Mouse (Mus musculus) megakaryocyte, embryonic 14.5 days (primary cell): Measurements from ENCODE around the gene Ndufa7. TPM values are rescaled to one million over a fixed set of nuclear protein-coding genes. Genes with fewer than 3 reads are reported as not detected.
A peak's percentile ranks its signal among the peaks of the same experiment; 100 is the strongest.
"Not testable (repeated sequence)": the region's sequence is repeated elsewhere in the genome, so short reads cannot be mapped to it uniquely, and the experiment has no call there.

Source experiments
- H3K27me3 ChIP-seq: replicated peaks from 2 replicates; pipeline ENCODE3; 2012; ENCODE audit warnings: inconsistent platforms
- H3K36me3 ChIP-seq: replicated peaks from 2 replicates; pipeline ENCODE3; 2012; ENCODE audit warnings: low read length, inconsistent platforms, mixed read lengths
- H3K4me1 ChIP-seq: 2 replicates; pipeline ENCODE4 v1.6.1; 2012; ENCODE audit warnings: inconsistent platforms
- H3K4me3 ChIP-seq: replicated peaks from 2 replicates; pipeline ENCODE3; 2012; ENCODE audit warnings: moderate library complexity, mild to moderate bottlenecking, inconsistent platforms
- H3K9me3 ChIP-seq: 2 replicates; pipeline ENCODE4 v1.6.1; 2012; ENCODE audit warnings: inconsistent platforms
- FLI1 ChIP-seq: IDR thresholded peaks from 2 replicates; pipeline ENCODE4 v1.6.1; 2012; ENCODE audit warnings: low read length, inconsistent platforms, mixed read lengths
- GATA1 ChIP-seq: IDR thresholded peaks from 3 replicates; pipeline ENCODE4 v1.6.1; 2012; ENCODE audit warnings: mixed read lengths, low read length, inconsistent platforms, borderline replicate concordance
- polyA plus RNA-seq: library from polyadenylated mRNA; stranded (reverse); fragments of >175 nt; gene quantifications from 2 replicates; pipeline ENCODE4 v1.2.3, GENCODE M21; 2012; ENCODE audit warnings: low replicate concordance; ENCODE audit not compliant: insufficient read depth

The Ndufa7 gene
- polyA plus RNA-seq, 1 experiment = 1,277 TPM

DNA sequence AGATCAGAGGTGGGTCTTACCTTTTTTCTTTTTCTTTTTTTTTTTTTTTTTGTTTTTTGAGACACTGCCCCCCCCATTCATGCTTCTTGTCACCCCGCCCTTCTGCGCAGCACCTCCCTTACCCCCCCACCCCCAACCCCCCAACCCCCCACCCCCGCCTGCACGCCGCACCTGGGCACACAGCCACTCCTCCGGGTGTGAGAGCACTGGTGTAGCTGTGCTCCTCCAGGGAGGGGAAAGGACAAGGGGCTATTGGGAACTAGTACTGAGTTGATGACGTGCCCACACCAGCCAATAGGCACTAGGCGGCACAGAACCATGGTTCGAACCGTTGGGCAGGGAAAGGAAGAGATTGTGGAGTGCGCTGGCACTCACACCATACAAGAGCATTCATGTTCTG lies 50.0 kb downstream of the Ndufa7 start:
- TF ChIP-seq GATA1 (no peak), FLI1 (no peak)
- peaks cover 20% of the 10 kb centered on the region for H3K36me3 ChIP-seq
- peaks cover 3% of the 10 kb centered on the region; the same call in 1 of the 2 replicates for H3K4me1 ChIP-seq
- H3K27me3 ChIP-seq = no peaks in the 10 kb centered on the region
- H3K9me3 ChIP-seq = no peaks in the 10 kb centered on the region
- peak overlapping the region; percentile 78 for H3K4me3 ChIP-seq

DNA sequence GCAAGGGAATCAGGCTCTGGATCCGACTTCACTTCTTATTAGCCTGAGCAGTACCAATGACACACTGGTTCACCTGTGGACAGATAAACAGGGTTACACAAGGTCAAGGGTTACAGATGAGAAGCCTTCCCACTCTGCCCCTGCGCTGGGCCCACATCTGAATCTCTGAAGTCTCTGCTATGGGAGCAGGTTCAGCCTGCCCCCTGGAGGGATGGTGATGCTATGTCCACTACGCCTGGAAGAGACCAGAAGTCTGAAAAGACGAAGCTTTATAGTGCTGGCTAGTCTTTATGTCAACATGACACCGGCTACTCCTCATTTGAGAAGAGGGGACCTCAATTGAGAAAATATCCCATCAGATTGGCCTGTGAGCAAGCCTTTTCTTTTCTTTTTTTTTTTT lies 51.4 kb downstream of the Ndufa7 start:
- H3K4me1 ChIP-seq, H3K9me3 ChIP-seq, H3K4me3 ChIP-seq, H3K27me3 ChIP-seq: not testable (repeated sequence)
- peaks cover 25% of the 10 kb centered on the region for H3K36me3 ChIP-seq

DNA sequence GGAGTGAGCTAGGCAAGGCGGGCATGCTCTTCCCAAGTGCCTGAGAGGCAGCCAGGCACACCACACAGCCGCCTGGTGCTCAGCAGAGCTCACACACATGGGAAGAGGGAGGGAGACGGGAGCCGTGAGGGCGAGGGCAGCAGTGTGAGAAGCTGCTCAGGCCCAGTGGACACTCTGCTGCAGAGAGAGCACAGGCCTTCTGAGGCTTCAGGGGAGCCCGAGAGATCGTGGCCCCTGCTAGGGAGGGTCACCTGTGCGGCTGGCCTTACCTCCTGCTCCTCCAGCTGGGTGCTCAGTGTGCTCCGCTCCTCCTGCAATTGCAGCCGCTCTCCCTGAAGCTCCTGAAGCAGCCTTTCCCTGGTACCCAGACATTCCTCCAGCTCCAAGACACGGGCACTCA lies 59.9 kb downstream of the Ndufa7 start:
- H3K36me3 ChIP-seq = peaks cover 35% of the 10 kb centered on the region

DNA sequence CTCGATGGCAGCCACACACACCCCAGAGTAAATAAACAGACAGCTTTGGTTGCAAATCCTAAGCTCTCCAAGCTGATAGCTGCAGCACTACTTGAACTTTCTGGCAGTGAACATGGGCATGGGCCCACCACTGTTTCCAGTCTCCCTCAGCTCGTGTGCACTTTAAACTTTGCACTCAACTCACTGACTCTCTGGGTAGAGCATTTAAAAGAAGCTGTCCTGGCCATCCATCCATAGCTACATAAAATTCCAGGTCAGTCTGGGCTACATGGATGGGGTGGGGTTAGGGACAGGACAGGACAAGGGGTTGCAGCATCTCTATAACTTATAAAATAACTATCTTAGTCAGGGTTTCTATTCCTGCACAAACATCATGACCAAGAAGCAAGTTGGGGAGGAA lies 63.4 kb downstream of the Ndufa7 start:
- H3K9me3 ChIP-seq, H3K4me3 ChIP-seq, H3K27me3 ChIP-seq: not testable (repeated sequence)
- Histone ChIP-seq H3K4me1 (peaks cover 18% of the 10 kb centered on the region), H3K36me3 (peaks cover 16% of the 10 kb centered on the region)

More for the DNA sequence above, 59.9 kb downstream of the Ndufa7 start:
- not testable (repeated sequence) for H3K27me3 ChIP-seq, H3K4me3 ChIP-seq, H3K9me3 ChIP-seq
- peaks cover 18% of the 10 kb centered on the region for H3K4me1 ChIP-seq

Other genes starting within 250 kb of the Ndufa7 start
- 135 and 166 TPM in 2 replicates for gene Zfp414, start 195.5 kb upstream of the Ndufa7 start, polyA plus RNA-seq
- gene Pram1, start 186.5 kb upstream of the Ndufa7 start, polyA plus RNA-seq = 1.9 and 3.6 TPM in 2 replicates
- 70.4 and 414 TPM in 2 replicates for gene Hnrnpm, start 137.7 kb upstream of the Ndufa7 start, polyA plus RNA-seq
- 77.9 and 126 TPM in 2 replicates for gene March2, start 105.9 kb upstream of the Ndufa7 start, polyA plus RNA-seq
- 140 and 309 TPM in 2 replicates for gene Rab11b, start 64.0 kb upstream of the Ndufa7 start, polyA plus RNA-seq
- 0.59 and 1.5 TPM in 2 replicates for gene Angptl4, start 42.7 kb upstream of the Ndufa7 start, polyA plus RNA-seq
- gene Kank3, start 14.1 kb upstream of the Ndufa7 start, polyA plus RNA-seq = 3.8 and 3.9 TPM in 2 replicates
- gene Rps28, start within 50 bp of the Ndufa7 start, polyA plus RNA-seq = 840 and 6,431 TPM in 2 replicates
- gene Cd320, start 18.5 kb downstream of the Ndufa7 start, polyA plus RNA-seq = 16.0 and 94.0 TPM in 2 replicates
- gene Gm7029, start 49.3 kb downstream of the Ndufa7 start, polyA plus RNA-seq = not detected in 2 replicates
- 9.8 and 31.7 TPM in 2 replicates for gene Kifc1, start 66.1 kb downstream of the Ndufa7 start, polyA plus RNA-seq
- not detected in 2 replicates for gene Platr17, start 80.6 kb downstream of the Ndufa7 start, polyA plus RNA-seq
- gene Daxx, start 84.8 kb downstream of the Ndufa7 start, polyA plus RNA-seq = 11.0 and 20.0 TPM in 2 replicates
- gene Tapbp, start 91.3 kb downstream of the Ndufa7 start, polyA plus RNA-seq = 362 and 606 TPM in 2 replicates
- gene Zbtb22, start 91.3 kb downstream of the Ndufa7 start, polyA plus RNA-seq = 45.3 and 51.7 TPM in 2 replicates
- 90.4 and 221 TPM in 2 replicates for gene Rgl2, start 105.0 kb downstream of the Ndufa7 start, polyA plus RNA-seq
- gene Pfdn6, start 115.8 kb downstream of the Ndufa7 start, polyA plus RNA-seq = 39.4 and 269 TPM in 2 replicates
- 58.7 and 64.2 TPM in 2 replicates for gene Wdr46, start 116.1 kb downstream of the Ndufa7 start, polyA plus RNA-seq
- 15.5 and 19.7 TPM in 2 replicates for gene B3galt4, start 126.9 kb downstream of the Ndufa7 start, polyA plus RNA-seq
- gene Vps52, start 131.2 kb downstream of the Ndufa7 start, polyA plus RNA-seq = 75.8 and 138 TPM in 2 replicates
- gene Rps18, start 131.4 kb downstream of the Ndufa7 start, polyA plus RNA-seq = 17.5 and 129 TPM in 2 replicates
- gene H2-K1, start 175.8 kb downstream of the Ndufa7 start, polyA plus RNA-seq = 144 and 307 TPM in 2 replicates
- gene Ring1, start 200.1 kb downstream of the Ndufa7 start, polyA plus RNA-seq = 5.3 and 24.9 TPM in 2 replicates
- 12.4 and 22.2 TPM in 2 replicates for gene H2-Ke6, start 203.5 kb downstream of the Ndufa7 start, polyA plus RNA-seq
- 63.6 and 95.7 TPM in 2 replicates for gene Slc39a7, start 207.1 kb downstream of the Ndufa7 start, polyA plus RNA-seq
- 66.5 and 117 TPM in 2 replicates for gene Rxrb, start 207.2 kb downstream of the Ndufa7 start, polyA plus RNA-seq
- 19.6 and 36.5 TPM in 2 replicates for gene Col11a2, start 214.9 kb downstream of the Ndufa7 start, polyA plus RNA-seq